In the genomic region with DNA sequence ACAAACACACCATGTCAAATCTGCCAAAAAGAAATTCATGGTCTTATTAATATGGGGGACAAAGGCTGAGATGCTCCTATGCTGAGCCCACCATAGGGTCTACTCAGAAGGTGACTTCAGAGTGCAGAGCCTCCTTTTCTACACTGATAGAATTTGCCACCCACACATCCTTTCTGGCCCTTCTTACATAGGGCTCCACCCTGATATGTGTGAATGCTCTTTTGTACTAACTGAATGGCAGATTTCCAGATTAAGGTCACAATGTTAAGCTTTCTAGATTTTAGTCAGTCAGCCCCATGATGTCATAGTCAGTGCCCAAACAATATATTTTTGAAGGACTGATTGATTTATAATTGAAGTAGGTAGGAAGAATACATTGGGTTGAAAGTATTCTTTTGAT, we compare ENCODE assay signal across 37 mouse cellular contexts. TPM values are rescaled to one million over a fixed set of nuclear protein-coding genes. Genes with fewer than 3 reads are reported as not detected.
A peak's percentile ranks its signal among the peaks of the same experiment; 100 is the strongest.
DNase-seq lines count a peak whose midpoint lies in the region; ATAC-seq and TF ChIP-seq lines count a peak whose summit lies in the region.
"Had no signal": no experiment of that assay in that cellular context is flagged by ENCODE, and none has a peak within 500 bp of the region (broad histone marks: within the 10 kb centered on the region; RNA-seq: fewer than 3 reads in every experiment).

No protein-coding gene starts in this region.

- peak; percentile 83 for ATAC-seq in activated CD4-positive, CD25-positive, alpha-beta regulatory T cell, adult 4 months
- ATAC-seq: forebrain, embryonic 15.5 days; hindbrain, embryonic 16.5 days; intestine, postnatal 0 days had no signal

- H3K4me1 ChIP-seq in liver, adult 2 months (ENCODE audit: control insufficient read depth, insufficient read depth, low read length) = peaks cover 1% of the 10 kb centered on the region; the same call in 1 of the 2 replicates
- H3K4me1 ChIP-seq: embryonic facial prominence, embryonic 12.5 days; embryonic facial prominence, embryonic 15.5 days; forebrain, embryonic 12.5 days; forebrain, embryonic 15.5 days; hindbrain, embryonic 10.5 days; hindbrain, embryonic 13.5 days had no signal

- H3K27me3 ChIP-seq in liver, adult 2 months (ENCODE audit: control insufficient read depth, insufficient read depth, low read length) = no peaks in the 10 kb centered on the region
- H3K27me3 ChIP-seq: CH12.LX; embryonic facial prominence, embryonic 12.5 days; embryonic facial prominence, embryonic 15.5 days; forebrain, embryonic 12.5 days; forebrain, embryonic 15.5 days; hindbrain, embryonic 13.5 days had no signal

- no peak overlapping the region for H3K9ac ChIP-seq in liver, adult 2 months (ENCODE audit: low read depth, low read length)
- H3K9ac ChIP-seq: embryonic facial prominence, embryonic 12.5 days; embryonic facial prominence, embryonic 15.5 days; forebrain, embryonic 12.5 days; forebrain, embryonic 15.5 days; hindbrain, embryonic 13.5 days had no signal

- no peak for TF ChIP-seq CTCF in liver, adult 2 months (IDR thresholded peaks at IDR 0.05; ENCODE audit: low read depth, low read length)

- H3K4me3 ChIP-seq in liver, adult 2 months (ENCODE audit: insufficient read depth, low read depth, low read length) = no peak overlapping the region
- H3K4me3 ChIP-seq: embryonic facial prominence, embryonic 12.5 days; embryonic facial prominence, embryonic 15.5 days; forebrain, embryonic 12.5 days; forebrain, embryonic 15.5 days; hindbrain, embryonic 10.5 days; hindbrain, embryonic 13.5 days had no signal

- H3K27ac ChIP-seq in liver, adult 2 months (replicated peaks; ENCODE audit: insufficient read depth, low read depth, low read length) = no peak overlapping the region
- H3K27ac ChIP-seq: embryonic facial prominence, embryonic 12.5 days; embryonic facial prominence, embryonic 15.5 days; forebrain, embryonic 12.5 days; forebrain, embryonic 15.5 days; hindbrain, embryonic 10.5 days; hindbrain, embryonic 13.5 days had no signal

- no peaks in the 10 kb centered on the region for H3K79me2 ChIP-seq in liver, adult 2 months (ENCODE audit: control insufficient read depth, insufficient read depth, low read length)

- peak; percentile 63 for DNase-seq in liver, adult 2 months (ENCODE audit: extremely low read depth, low read depth, low spot score)
- no peak for DNase-seq in liver
- DNase-seq in CD4-positive, CD25-positive, alpha-beta regulatory T cell, adult 2 months (ENCODE audit: low read depth, low spot score) = peak; percentile 58
- DNase-seq in induced T-regulatory cell, adult 2 months (ENCODE audit: low read depth) = peak; percentile 74
- no peak for DNase-seq in thymus, adult 18-20 months
- no peak for DNase-seq in urinary bladder, postnatal 14 days (ENCODE audit: low spot score)
- no peak for DNase-seq in heart, postnatal 10 days
- DNase-seq: adrenal gland, adult 8-10 months; adrenal gland, postnatal 25 days; B cell, adult 2 months; cerebellum, adult 11 months; cerebellum, adult 2 months; cerebellum, adult 9-11 months; cerebellum, postnatal 25 days; gastrocnemius, postnatal 10 days; gastrocnemius, postnatal 36 days; heart, postnatal 36 days had no signal

- TF ChIP-seq POLR2A in liver, adult 2 months (IDR thresholded peaks at IDR 0.05; ENCODE audit: extremely low read depth, insufficient read depth, low read length) = no peak

- no peaks in the 10 kb centered on the region for H3K36me3 ChIP-seq in liver, adult 2 months (ENCODE audit: control insufficient read depth, insufficient read depth, low read length)
- H3K36me3 ChIP-seq: embryonic facial prominence, embryonic 12.5 days; embryonic facial prominence, embryonic 15.5 days; forebrain, embryonic 12.5 days; forebrain, embryonic 15.5 days; G1E; hindbrain, embryonic 10.5 days; hindbrain, embryonic 13.5 days had no signal

- intact Hi-C loops in heart, postnatal 10 days (cut with DNase I) = no loop called here

RNA-seq across cellular contexts. Expression of a gene that starts 16.8 kb away (rescaled TPM):
- 0.74 and 0.81 TPM in 2 replicates for total RNA-seq in liver, adult 2 months (2014; rRNA removed)
- 0.10 and 0.21 TPM in 2 replicates for polyA plus RNA-seq in liver, adult 2 months (2012; rRNA removed)
- polyA plus RNA-seq in activated CD4-positive, CD25-positive, alpha-beta regulatory T cell, adult 4 months (2017; shearing (Covaris generic)) = under 1 TPM in 1 of 2 experiments, not detected in 1; 0.27 TPM
- total RNA-seq in heart, postnatal 10 days (2021) = under 1 TPM; 0.14 to 0.15 TPM
- total RNA-seq: common myeloid progenitor, adult 5-6 weeks; gastrocnemius, postnatal 36 days; granulocyte monocyte progenitor cell, adult 5-6 weeks; heart, adult 8-10 months had no signal
- polyA plus RNA-seq: heart, postnatal 0 days had no signal

RNA-seq across cellular contexts. Expression of a gene that starts 16.8 kb away (rescaled TPM):
- total RNA-seq in liver, adult 2 months (2014; rRNA removed) = 17.2 and 18.1 TPM in 2 replicates
- polyA plus RNA-seq in liver, adult 2 months (2012; rRNA removed) = 40.3 and 43.8 TPM in 2 replicates
- 1 to 10 TPM; 2.6 to 2.7 TPM for polyA plus RNA-seq in activated CD4-positive, CD25-positive, alpha-beta regulatory T cell, adult 4 months (2017; shearing (Covaris generic))
- total RNA-seq in heart, postnatal 10 days (2021) = 10 to 100 TPM; 13.3 to 16.5 TPM

RNA-seq across cellular contexts. Expression of a gene that starts 27.1 kb away (rescaled TPM):
- 0.60 and 0.74 TPM in 2 replicates for total RNA-seq in liver, adult 2 months (2014; rRNA removed)
- not detected in 2 replicates for polyA plus RNA-seq in liver, adult 2 months (2012; rRNA removed)
- polyA plus RNA-seq in activated CD4-positive, CD25-positive, alpha-beta regulatory T cell, adult 4 months (2017; shearing (Covaris generic)) = not detected
- total RNA-seq in heart, postnatal 10 days (2021) = 10 to 100 TPM; 24.0 to 76.0 TPM
- total RNA-seq: CH12.LX; common myeloid progenitor, adult 5-6 weeks; granulocyte monocyte progenitor cell, adult 5-6 weeks had no signal
- polyA plus RNA-seq: embryonic facial prominence, embryonic 12.5 days; forebrain, embryonic 15.5 days; G1E; heart, embryonic 11.5 days; heart, embryonic 14.5 days; hindbrain, embryonic 10.5 days; intestine, embryonic 14.5 days; intestine, postnatal 0 days had no signal

RNA-seq across cellular contexts. Expression of a gene that starts 33.8 kb away (rescaled TPM):
- 0.18 and 0.20 TPM in 2 replicates for total RNA-seq in liver, adult 2 months (2014; rRNA removed)
- not detected in 2 replicates for polyA plus RNA-seq in liver, adult 2 months (2012; rRNA removed)
- polyA plus RNA-seq in activated CD4-positive, CD25-positive, alpha-beta regulatory T cell, adult 4 months (2017; shearing (Covaris generic)) = not detected
- total RNA-seq in heart, postnatal 10 days (2021) = not detected
- total RNA-seq: adrenal gland, adult 8-10 months; adrenal gland, postnatal 25 days; CH12.LX; common myeloid progenitor, adult 5-6 weeks; G1E; gastrocnemius, adult 18-20 months; gastrocnemius, postnatal 10 days; gastrocnemius, postnatal 36 days; granulocyte monocyte progenitor cell, adult 5-6 weeks; heart, adult 8-10 months; heart, postnatal 36 days had no signal
- polyA plus RNA-seq: brain, embryonic 14.5 days; cerebellum, adult 2 months; embryonic facial prominence, embryonic 12.5 days; forebrain, embryonic 12.5 days; forebrain, embryonic 15.5 days; G1E; heart, embryonic 11.5 days; heart, embryonic 14.5 days; heart, postnatal 0 days; hindbrain, embryonic 10.5 days; hindbrain, embryonic 13.5 days had no signal

RNA-seq across cellular contexts. Expression of a gene that starts 44.2 kb away (rescaled TPM):
- total RNA-seq in liver, adult 2 months (2014; rRNA removed) = 0.20 and 0.37 TPM in 2 replicates
- polyA plus RNA-seq in liver, adult 2 months (2012; rRNA removed) = 0.21 TPM in 2 replicates
- under 1 TPM; 0.29 to 0.74 TPM for polyA plus RNA-seq in activated CD4-positive, CD25-positive, alpha-beta regulatory T cell, adult 4 months (2017; shearing (Covaris generic))
- 1 to 10 TPM; 3.2 to 3.9 TPM for total RNA-seq in heart, postnatal 10 days (2021)

Comparison
In these comparisons a context has a peak if more than half of its experiments do, and no peak if none do; other contexts are left out.
1. DNase-seq: peak in liver, adult 2 months (single experiment), CD4-positive, CD25-positive, alpha-beta regulatory T cell, adult 2 months (single experiment) and induced T-regulatory cell, adult 2 months (single experiment); none in liver (single experiment), thymus, adult 18-20 months (0 of 2), urinary bladder, postnatal 14 days (single experiment) and heart, postnatal 10 days (0 of 2).
2. RNA of a gene that starts 27.1 kb away (total RNA-seq): 24.0 to 76.0 TPM in heart, postnatal 10 days; 0.60 to 0.74 TPM in liver, adult 2 months; every median in the first group is over 10 times any median in the second.